Mouse (Mus musculus): ENCODE results near the gene Liph. TPM values are rescaled to one million over a fixed set of nuclear protein-coding genes. Genes with fewer than 3 reads are reported as not detected.

Liph gene
- 7.9 and 11.2 TPM in 2 replicates for polyA plus RNA-seq (2011; ENCODE audit: insufficient read depth, insufficient read length, low read depth, missing spikeins)

- Histone ChIP-seq H3K36me3 (ENCODE audit: control insufficient read depth, insufficient read depth, low read length, poor library complexity, severe bottlenecking) (no peaks in the 10 kb centered on the region), H3K9me3 (replicated peaks; ENCODE audit: control insufficient read depth, insufficient read depth, low read length, poor library complexity, severe bottlenecking) (no peaks in the 10 kb centered on the region), H3K9ac (ENCODE audit: low read depth, poor library complexity, severe bottlenecking) (peak within 1 kb of the TSS; percentile 42), H3K4me1 (ENCODE audit: control insufficient read depth, insufficient read depth, low read length) (peaks cover 10% of the 10 kb centered on the region), H3K27me3 (ENCODE audit: control insufficient read depth, insufficient read depth, low read length, poor library complexity, severe bottlenecking) (no peaks in the 10 kb centered on the region), H3K4me3 (ENCODE audit: low read depth, low read length) (peak within 1 kb of the TSS; percentile 78), H3K27ac (ENCODE audit: insufficient read depth, low read length) (peak within 1 kb of the TSS; percentile 81)
- no peak for TF ChIP-seq CTCF (IDR thresholded peaks at IDR 0.05; ENCODE audit: low read depth, low read length)
- peak; percentile 88 for TF ChIP-seq EP300 (IDR thresholded peaks at IDR 0.05; ENCODE audit: insufficient read depth, low read depth, low read length)
- TF ChIP-seq POLR2A (IDR thresholded peaks at IDR 0.05; ENCODE audit: insufficient read depth, low read length), result peak; percentile 52
These were observed at the start of gene Liph for GRCm38 (mm10) chr16:21995304-21995703. Gene Liph (minus strand): TSS chr16:21995663.

GRCm38 (mm10) chr16:22043830-22044229 lies 48.4 kb upstream of the Liph start:
- no peaks in the 10 kb centered on the region for H3K27me3 ChIP-seq (ENCODE audit: control insufficient read depth, insufficient read depth, low read length, poor library complexity, severe bottlenecking)
- H3K4me1 ChIP-seq (ENCODE audit: control insufficient read depth, insufficient read depth, low read length), result no peaks in the 10 kb centered on the region
- H3K36me3 ChIP-seq (ENCODE audit: control insufficient read depth, insufficient read depth, low read length, poor library complexity, severe bottlenecking), result peaks cover 29% of the 10 kb centered on the region
- no peak for TF ChIP-seq CTCF (IDR thresholded peaks at IDR 0.05; ENCODE audit: low read depth, low read length)
- TF ChIP-seq EP300 (IDR thresholded peaks at IDR 0.05; ENCODE audit: insufficient read depth, low read depth, low read length), result no peak
- no peak for TF ChIP-seq POLR2A (IDR thresholded peaks at IDR 0.05; ENCODE audit: insufficient read depth, low read length)
- no peaks in the 10 kb centered on the region for H3K9me3 ChIP-seq (replicated peaks; ENCODE audit: control insufficient read depth, insufficient read depth, low read length, poor library complexity, severe bottlenecking)
- no peak overlapping the region for H3K27ac ChIP-seq (ENCODE audit: insufficient read depth, low read length)
- H3K4me3 ChIP-seq (ENCODE audit: low read depth, low read length), result no peak overlapping the region
- no peak overlapping the region for H3K9ac ChIP-seq (ENCODE audit: low read depth, poor library complexity, severe bottlenecking)

- no peaks in the 10 kb centered on the region for H3K27me3 ChIP-seq (ENCODE audit: control insufficient read depth, insufficient read depth, low read length, poor library complexity, severe bottlenecking)
- no peak overlapping the region for H3K9ac ChIP-seq (ENCODE audit: low read depth, poor library complexity, severe bottlenecking)
- H3K4me3 ChIP-seq (ENCODE audit: low read depth, low read length), result no peak overlapping the region
- TF ChIP-seq CTCF (IDR thresholded peaks at IDR 0.05; ENCODE audit: low read depth, low read length), result no peak
- TF ChIP-seq EP300 (IDR thresholded peaks at IDR 0.05; ENCODE audit: insufficient read depth, low read depth, low read length), result no peak
- TF ChIP-seq POLR2A (IDR thresholded peaks at IDR 0.05; ENCODE audit: insufficient read depth, low read length), result no peak
- no peaks in the 10 kb centered on the region for H3K4me1 ChIP-seq (ENCODE audit: control insufficient read depth, insufficient read depth, low read length)
- H3K27ac ChIP-seq (ENCODE audit: insufficient read depth, low read length), result no peak overlapping the region
- H3K9me3 ChIP-seq (replicated peaks; ENCODE audit: control insufficient read depth, insufficient read depth, low read length, poor library complexity, severe bottlenecking), result peaks cover 22% of the 10 kb centered on the region
- H3K36me3 ChIP-seq (ENCODE audit: control insufficient read depth, insufficient read depth, low read length, poor library complexity, severe bottlenecking), result peaks cover 43% of the 10 kb centered on the region
These were observed 44.5 kb upstream of the Liph start for GRCm38 (mm10) chr16:22039978-22040377.

- Histone ChIP-seq H3K4me1 (ENCODE audit: control insufficient read depth, insufficient read depth, low read length) (no peaks in the 10 kb centered on the region), H3K4me3 (ENCODE audit: low read depth, low read length) (no peak overlapping the region), H3K27me3 (ENCODE audit: control insufficient read depth, insufficient read depth, low read length, poor library complexity, severe bottlenecking) (no peaks in the 10 kb centered on the region), H3K27ac (ENCODE audit: insufficient read depth, low read length) (no peak overlapping the region), H3K9ac (ENCODE audit: low read depth, poor library complexity, severe bottlenecking) (no peak overlapping the region), H3K9me3 (replicated peaks; ENCODE audit: control insufficient read depth, insufficient read depth, low read length, poor library complexity, severe bottlenecking) (peaks cover 25% of the 10 kb centered on the region), H3K36me3 (ENCODE audit: control insufficient read depth, insufficient read depth, low read length, poor library complexity, severe bottlenecking) (peaks cover 31% of the 10 kb centered on the region)
- TF ChIP-seq EP300 (IDR thresholded peaks at IDR 0.05; ENCODE audit: insufficient read depth, low read depth, low read length), result no peak
- no peak for TF ChIP-seq POLR2A (IDR thresholded peaks at IDR 0.05; ENCODE audit: insufficient read depth, low read length)
- no peak for TF ChIP-seq CTCF (IDR thresholded peaks at IDR 0.05; ENCODE audit: low read depth, low read length)
These were observed 43.1 kb upstream of the Liph start for GRCm38 (mm10) chr16:22038554-22038953.

GRCm38 (mm10) chr16:22027474-22027873 lies 32.0 kb upstream of the Liph start:
- Histone ChIP-seq H3K36me3 (ENCODE audit: control insufficient read depth, insufficient read depth, low read length, poor library complexity, severe bottlenecking) (peaks cover 78% of the 10 kb centered on the region), H3K4me3 (ENCODE audit: low read depth, low read length) (no peak overlapping the region)
- TF ChIP-seq EP300 (IDR thresholded peaks at IDR 0.05; ENCODE audit: insufficient read depth, low read depth, low read length) (no peak), CTCF (IDR thresholded peaks at IDR 0.05; ENCODE audit: low read depth, low read length) (no peak)

GRCm38 (mm10) chr16:22022122-22022521 lies 26.7 kb upstream of the Liph start:
- Histone ChIP-seq H3K4me1 (ENCODE audit: control insufficient read depth, insufficient read depth, low read length) (no peaks in the 10 kb centered on the region), H3K27ac (ENCODE audit: insufficient read depth, low read length) (no peak overlapping the region), H3K4me3 (ENCODE audit: low read depth, low read length) (no peak overlapping the region), H3K27me3 (ENCODE audit: control insufficient read depth, insufficient read depth, low read length, poor library complexity, severe bottlenecking) (no peaks in the 10 kb centered on the region), H3K9me3 (replicated peaks; ENCODE audit: control insufficient read depth, insufficient read depth, low read length, poor library complexity, severe bottlenecking) (no peaks in the 10 kb centered on the region), H3K36me3 (ENCODE audit: control insufficient read depth, insufficient read depth, low read length, poor library complexity, severe bottlenecking) (peaks cover 58% of the 10 kb centered on the region), H3K9ac (ENCODE audit: low read depth, poor library complexity, severe bottlenecking) (no peak overlapping the region)
- TF ChIP-seq CTCF (IDR thresholded peaks at IDR 0.05; ENCODE audit: low read depth, low read length), result no peak

More at GRCm38 (mm10) chr16:22027474-22027873, 32.0 kb upstream of the Liph start:
- H3K9ac ChIP-seq (ENCODE audit: low read depth, poor library complexity, severe bottlenecking), result no peak overlapping the region
- no peak overlapping the region for H3K27ac ChIP-seq (ENCODE audit: insufficient read depth, low read length)
- no peaks in the 10 kb centered on the region for H3K27me3 ChIP-seq (ENCODE audit: control insufficient read depth, insufficient read depth, low read length, poor library complexity, severe bottlenecking)
- peaks cover 25% of the 10 kb centered on the region for H3K9me3 ChIP-seq (replicated peaks; ENCODE audit: control insufficient read depth, insufficient read depth, low read length, poor library complexity, severe bottlenecking)
- no peaks in the 10 kb centered on the region for H3K4me1 ChIP-seq (ENCODE audit: control insufficient read depth, insufficient read depth, low read length)
